Mouse (Mus musculus) kidney, postnatal 25 days (tissue): ENCODE measurements around the gene Rsrp1.

Experiments
- DNase-seq, 2 experiments: peaks; one replicate each; pipeline ENCODE4 v3.0.0; 2021; ENCODE audit warnings: mixed read lengths in 2 of 2

The Rsrp1 gene

DNA sequence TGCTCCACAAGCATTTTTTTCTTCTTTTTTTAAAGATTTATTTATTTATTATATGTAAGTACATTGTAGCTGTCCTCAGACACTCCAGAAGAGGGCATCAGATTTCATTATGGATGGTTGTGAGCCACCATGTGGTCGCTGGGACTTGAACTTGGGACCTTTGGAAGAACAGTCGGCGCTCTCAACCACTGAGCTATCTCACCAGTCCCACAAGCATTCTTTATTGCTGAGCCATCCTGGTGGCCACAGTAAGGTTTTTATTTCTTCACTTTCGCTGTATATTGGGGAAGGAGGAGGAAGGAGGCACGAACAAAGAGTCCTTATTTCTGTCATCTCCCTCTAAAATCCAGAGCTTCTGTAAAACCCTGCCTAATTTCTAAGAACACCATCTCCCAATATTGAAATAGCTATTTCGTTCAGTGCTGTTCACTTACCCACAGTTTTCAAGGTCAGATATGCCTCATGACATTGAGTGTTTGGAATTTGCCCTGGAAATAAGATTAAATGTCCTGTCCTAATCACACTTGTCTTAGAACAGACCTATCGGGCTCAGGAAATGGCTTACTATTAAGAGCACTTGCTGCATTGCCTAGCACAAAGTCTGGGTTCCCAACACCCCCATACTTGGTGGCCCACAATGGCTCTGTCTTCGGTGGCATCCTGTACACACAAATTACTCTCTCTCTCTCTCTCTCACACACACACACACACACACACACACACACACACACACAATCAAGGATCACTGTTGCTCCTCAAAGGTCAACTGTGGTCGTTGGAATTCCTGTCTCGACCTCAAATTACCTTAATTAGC, 1.1 kb upstream of the Rsrp1 start:
- DNase-seq: no peak

DNA sequence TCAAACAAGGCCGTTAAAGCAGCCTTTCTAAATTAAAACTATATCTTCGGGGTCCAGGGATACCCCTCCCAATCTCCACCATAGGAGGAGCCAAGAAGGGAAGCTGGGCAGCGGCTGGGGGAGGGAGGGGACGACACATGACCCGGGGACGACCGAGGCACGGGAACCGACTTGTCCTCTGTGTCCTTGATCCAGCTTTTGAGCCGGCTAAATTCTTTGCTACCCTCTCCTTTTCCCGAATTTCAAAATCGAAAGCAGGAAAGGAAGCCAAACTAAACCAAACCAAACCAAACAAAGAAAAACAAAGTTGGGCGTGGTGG, 507 bp upstream of the Rsrp1 start:
- peak; percentile 84 to 91 for DNase-seq

DNA sequence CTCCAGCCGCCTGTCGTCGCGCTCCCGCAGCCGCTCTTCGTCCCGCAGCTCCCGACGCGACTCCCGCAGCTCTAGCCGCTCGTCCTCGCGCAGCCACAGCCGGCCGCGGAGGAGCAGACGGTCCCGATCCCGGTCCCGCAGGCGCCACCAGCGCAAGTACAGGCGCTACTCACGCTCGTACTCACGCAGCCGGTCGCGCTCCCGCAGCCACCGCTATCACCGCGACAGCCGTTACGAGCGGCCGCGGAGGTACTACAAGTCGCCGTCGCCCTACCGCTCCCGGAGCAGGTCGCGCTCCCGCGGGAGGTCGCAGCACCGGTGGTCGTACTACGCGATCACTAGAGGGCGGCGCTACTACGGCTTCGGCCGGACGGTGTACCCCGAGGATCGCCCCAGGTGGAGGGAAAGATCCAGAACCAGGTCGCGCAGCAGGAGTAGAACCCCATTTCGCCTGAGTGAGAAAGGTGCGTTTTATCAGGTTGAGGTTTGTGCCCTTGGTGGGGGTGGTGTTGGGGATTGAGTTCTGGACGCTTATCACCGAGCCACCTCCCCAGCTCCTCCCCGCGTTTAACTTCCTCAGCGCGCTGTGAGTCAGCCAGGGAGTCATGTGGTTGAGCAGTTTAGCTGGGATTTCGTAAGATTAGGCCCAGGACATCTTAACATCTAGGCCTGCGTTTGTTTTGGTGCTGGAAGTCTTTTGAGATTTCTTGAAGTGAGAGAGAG, 788 bp downstream of the Rsrp1 start:
- DNase-seq: peak; percentile 60 to 82

DNA sequence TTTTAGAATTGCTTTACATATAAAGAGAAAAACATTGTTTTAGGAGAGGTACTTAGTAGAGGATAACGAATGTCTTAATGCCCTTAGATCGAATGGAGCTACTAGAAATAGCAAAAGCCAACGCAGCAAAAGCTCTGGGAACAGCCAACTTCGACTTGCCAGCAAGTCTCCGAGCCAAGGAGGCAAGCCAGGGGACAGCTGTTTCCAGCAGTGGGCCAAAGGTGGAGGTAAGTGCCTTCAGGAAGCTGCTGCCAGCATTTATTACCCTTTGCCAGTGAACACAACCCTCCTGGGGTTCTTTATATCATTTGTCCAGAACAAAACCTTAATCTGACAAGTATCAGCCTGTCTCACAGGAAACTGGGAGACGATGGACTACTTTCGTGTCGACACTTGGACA, 1.8 kb downstream of the Rsrp1 start:
- DNase-seq: peak; percentile 38 to 72

DNA sequence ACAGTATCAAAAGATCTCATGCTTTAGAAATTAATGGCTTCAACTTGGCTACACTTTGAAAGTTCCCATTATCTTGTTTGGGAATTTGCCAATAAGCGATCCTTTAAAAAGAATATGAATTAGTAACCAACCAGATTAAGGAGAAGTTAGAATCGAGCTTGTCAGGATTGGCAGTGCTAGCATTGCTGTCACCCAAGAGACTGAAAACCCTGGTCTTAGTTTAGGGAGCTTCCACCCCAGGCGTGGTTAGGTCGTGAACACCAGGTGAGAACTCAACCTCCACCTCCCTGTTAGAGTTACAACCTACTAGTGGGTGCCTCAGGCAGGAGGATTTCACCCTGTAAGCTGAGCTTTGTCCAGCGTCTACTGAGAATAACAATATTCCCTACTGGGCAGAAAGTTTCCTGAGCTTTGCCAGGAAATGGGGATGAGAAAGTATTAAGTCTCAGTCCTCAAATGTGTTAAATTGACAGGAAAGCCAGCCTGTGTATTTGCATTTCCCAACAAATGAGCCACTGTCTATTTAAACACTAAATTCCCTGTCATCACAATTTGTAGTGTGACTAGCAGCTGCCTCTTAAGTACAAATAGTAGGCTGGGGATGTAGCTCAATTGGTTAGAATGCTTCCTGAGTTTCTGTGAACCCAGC, 4.5 kb downstream of the Rsrp1 start:
- no peak for DNase-seq

DNA sequence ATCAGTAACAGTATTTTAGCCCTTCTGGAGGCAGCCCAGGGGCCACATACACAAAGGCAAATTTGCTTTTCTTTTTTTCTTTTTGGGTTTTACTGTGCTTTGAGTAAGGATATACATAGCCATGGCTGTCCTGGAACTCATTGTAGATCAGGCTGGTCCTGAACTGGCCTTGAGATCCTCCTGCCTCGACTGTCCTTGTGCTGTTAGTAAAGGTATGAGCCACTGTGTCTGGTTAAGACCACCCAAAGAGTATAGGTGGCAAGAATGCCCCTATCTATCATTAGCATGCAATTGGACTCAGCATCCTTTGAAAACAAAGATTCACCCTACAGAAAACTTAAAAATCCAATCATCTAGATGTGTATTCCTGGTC, 5.1 kb downstream of the Rsrp1 start:
- DNase-seq: no peak

DNA sequence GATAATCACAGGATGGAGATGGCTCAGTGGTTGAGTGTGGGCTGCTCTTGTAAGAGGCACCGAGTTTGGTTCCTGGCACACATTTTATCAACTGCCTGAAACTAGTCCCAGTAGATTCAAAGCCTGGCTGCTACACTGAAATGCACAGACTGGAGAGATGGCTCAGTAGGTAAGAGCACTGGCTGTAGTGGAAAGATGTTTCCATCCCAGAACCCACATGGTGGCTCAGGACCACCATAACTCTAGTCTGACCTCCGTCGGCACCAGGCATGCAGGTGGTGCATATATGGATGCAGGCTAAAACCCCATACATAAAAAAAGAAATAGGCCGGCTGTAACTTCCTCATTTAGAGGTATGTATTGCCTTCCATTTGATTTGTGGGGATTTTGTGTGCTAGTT, 6.1 kb downstream of the Rsrp1 start:
- no peak for DNase-seq

DNA sequence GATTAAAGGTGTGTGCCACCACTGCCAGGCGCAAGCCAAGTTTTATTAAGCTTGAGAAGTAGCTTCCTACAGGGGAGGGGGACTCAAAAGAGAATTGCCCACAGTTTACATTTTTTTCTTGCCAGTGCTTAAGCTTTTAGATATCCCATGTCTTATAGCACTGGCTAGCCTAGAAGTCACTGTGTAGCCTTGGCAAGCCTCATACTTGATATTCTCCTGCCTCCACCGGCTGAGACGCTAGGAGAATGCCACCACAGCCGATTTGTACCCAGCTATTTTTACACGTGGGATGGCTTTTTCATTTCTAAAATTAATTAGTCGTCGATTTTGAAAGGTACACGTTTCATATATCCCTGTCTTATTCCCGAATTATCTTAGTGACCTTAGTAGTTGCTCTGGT, 6.8 kb downstream of the Rsrp1 start:
- DNase-seq: peak in 1 of 2 experiments; percentile 40

DNA sequence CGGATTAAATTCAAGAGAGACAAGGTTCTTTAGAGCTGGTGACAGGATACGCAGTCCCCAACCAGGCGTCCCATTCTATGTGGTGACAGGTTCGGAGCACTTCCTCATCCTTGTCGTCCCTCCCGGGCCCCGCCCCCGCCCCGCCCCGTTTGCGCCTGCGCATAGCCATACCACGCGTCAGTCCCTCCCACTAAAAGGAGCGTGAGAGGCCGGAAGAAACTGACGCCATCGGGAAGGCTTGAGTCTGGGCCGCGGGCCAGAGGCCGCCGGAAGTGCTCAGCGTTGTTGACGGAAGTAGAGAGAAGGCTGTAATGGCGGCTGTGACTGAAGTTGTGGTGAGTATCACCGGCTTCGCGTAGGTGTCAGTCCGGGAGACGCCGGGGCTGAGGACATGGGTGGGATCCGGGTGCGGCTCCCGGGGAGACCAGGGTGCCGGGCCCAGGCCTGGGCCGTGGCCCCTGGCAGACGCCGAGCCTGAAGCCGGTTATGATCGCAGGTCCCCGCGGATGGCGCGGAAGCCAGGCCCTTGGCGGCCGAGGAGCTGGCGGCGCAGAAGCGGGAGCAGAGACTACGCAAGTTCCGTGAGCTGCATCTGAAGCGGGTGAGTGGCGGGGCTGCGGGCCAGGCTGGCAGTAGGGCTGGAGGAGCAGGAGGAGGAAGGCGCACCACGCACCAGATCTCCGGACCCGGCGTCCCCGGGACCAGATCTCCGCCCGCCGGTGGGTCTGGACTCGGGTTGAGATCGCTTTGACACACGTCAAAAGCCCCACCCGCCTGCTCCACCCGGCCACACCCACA, 7.5 kb downstream of the Rsrp1 start, which contains the start of gene Syf2:
Gene Syf2 (plus strand): TSS at position 215 of the 798 bp plus-strand sequence.
- DNase-seq: peak; percentile 97

DNA sequence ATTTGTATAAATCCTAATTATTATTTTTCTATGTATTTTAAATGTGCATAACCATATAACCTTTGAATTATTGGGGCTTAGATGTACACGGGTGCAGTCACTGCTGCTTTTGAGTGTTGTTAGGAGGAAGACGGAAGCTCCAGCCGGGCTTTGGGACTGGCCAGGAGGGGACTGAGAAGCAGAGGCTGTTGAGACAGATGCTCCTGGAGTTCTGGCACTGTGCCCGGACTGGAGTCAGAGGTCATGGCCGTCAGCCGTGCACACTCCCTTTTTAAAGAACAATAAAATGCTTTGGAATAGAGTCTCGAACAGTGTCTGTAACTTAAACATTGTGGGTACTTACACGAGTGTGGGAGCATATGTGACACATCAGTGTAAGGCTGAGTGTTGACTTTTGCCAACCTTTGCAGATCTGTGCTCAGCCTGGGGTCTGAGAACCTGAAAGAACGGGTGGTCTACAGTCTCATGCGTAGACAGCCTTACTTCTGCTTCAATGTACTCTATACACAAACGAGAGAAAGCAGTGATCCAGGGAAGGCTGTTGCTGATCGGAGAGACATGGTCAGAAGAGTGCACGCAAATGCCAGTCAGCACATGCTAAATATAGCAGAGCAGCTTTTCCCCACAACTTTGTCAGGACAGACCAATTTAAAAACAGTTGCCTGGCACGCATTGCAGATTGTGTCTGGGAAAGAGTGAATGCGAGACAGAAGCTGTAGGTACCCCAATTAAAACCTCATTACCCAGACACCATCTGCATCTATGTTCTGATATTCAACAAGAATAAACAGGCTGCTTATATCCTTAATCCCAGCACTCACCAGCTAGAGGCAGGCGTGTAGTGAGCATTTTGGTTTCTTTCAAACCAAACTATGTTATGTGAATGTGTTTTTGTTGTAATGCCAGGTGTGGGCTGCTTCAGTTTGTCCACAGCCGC, 14.1 kb downstream of the Rsrp1 start:
- DNase-seq: peak; percentile 64 to 79

DNA sequence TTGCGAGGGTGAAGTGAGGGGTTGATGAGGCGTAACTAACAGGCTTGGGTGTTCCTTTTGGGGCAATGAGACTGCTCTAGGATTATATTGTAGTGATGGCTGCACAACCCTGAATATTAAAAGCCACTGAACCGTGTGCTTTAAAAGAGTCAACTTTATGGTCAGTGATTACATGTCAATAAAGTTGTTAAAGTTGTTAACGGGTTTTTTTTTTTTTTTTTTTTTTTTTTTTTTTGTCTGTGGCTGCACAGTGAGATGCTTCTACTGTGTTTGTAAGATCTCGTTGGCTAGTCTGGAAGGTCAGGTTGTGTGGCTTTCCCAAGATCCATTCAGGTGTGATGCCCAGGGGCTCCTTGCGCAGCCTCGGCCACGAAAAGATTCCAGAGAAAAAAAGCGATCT, 16.5 kb downstream of the Rsrp1 start:
- DNase-seq: no peak

DNA sequence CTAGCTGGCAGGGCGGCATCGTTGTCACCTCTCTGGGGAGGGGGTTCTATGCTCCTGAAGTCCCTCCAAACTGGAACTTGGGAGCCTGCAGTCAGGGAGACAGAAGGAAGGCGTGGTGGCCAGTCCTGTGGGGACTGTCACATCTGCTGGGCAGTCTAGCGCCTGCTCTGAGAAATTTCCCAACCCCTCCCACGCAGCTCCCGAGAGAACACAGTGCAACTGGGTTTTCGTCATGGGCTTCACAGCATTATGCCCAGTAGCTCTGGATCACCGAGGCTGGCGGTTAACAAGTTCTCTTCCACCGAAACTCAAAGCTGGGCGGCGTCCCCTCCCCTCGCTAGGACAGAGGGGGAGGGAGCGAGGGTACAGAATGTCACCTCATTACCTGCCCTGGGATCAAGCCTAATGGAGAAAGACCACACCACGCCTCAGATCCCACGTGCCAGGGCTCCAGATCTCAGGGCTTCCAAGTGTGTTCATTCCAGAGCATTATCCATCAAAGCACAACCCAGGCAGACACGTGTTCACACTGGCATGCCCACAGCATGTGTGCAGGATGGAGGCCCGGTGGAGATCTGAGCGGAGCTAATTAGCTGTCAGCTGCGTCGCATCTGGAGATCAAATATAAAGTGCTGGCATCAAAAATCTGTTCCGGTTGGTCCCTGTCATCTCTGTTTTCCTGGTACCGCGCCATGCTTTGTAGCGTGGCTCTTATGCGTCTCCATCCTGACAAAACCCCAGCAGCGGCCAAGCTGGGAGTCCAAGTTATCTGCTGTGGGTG, 20.6 kb downstream of the Rsrp1 start:
- DNase-seq: no peak

DNA sequence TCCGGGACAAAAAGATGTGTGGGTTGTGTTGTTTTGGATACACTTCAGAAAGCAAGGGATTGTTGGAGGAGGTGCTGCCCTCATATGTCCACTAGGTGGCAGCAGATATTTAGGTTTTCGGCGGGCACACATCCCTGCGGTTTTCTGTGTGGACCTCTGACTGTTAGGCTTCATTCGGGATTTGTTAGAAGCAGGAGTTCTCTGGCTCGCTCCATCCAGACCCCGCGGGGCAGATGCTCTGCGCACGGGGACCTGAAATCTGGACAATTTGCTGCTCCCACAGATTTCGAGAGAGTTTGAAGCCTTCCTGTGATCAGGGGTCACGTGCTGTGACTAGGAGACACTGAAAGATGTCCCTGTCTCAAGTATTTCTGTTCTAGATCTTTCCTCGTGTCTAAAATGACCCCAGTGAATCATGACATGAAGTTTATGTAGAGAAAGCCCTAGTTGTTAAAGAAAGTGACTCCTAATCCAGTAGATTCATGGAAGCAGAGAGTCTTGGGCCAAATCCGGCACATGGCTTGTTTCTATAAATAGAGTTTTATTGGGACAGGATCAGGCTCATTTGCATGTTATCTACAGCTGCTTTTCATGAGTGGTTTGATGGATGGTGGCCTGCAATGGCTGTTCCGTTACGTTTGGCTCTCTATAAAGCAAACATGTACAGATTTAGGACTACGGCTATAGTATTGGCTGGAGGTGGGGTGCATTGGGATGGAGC, 22.8 kb downstream of the Rsrp1 start:
- DNase-seq: peak; percentile 66 to 77

DNA sequence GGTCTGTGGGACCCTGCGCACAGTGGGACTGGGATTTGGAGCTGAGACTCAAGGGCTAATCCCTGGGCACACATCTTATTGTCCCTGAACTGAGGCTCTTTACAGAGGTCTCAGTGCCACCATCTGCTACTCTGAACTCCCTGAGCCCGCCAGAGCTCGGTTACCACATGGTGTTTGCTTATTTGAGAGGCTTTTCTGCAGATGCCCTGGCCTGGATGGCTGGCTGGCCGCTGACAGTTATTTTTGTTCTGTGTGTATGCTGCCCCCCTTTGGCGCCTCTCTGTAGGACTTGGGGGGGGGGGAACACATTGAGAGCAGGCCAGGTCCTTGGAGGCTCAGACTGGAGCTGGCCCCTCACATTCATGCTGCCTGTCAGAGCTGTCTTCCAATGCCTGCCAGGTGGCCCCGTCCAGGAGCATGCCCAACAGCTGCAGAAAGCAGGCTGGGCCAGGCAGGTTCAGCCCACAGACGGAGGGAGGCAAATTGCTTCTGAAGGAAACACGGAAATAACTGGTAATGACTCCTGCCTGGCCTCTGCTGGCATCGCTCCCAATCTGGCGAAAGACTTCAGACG, 27.2 kb downstream of the Rsrp1 start:
- DNase-seq: peak; percentile 65 to 72

DNA sequence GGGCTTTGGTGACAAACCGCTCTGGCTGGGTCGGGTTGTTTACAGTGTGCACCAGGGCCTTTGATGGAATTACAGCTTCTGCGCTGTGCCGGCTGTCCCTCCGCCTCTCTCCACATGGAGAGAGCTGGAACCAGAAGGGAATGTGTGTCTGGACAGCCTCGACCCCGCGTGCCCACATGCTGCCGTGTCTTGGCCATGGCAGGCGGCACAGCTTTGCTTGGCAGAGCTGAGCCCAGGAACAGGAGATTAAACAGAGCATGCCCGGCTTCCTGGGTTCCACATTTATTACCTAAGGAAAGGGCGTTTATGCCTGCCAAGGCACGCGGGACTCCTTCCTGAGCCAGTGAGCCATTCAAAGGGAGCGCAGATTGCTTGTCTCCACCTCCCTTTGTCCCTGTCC, 31.1 kb downstream of the Rsrp1 start:
- DNase-seq: peak in 1 of 2 experiments; percentile 47

DNA sequence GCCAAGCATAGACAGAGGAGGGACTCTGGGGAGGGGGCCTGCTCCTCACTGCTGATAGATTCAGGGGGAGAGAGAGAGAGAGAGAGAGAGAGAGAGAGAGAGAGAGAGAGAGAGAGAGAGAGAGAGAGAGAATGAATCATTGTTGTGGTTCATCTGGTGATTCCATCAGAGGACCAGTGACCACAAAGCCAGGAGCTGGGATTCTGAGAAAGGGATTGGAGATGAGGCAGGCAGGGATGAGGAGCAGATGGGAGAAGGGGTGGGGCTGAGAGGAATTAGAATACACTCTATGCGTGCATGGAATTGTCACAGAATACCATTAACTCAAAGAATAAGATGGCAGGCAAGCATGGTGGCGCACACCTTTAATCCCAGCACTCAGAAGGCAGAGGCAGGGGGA, 31.8 kb downstream of the Rsrp1 start:
- DNase-seq: no peak

DNA sequence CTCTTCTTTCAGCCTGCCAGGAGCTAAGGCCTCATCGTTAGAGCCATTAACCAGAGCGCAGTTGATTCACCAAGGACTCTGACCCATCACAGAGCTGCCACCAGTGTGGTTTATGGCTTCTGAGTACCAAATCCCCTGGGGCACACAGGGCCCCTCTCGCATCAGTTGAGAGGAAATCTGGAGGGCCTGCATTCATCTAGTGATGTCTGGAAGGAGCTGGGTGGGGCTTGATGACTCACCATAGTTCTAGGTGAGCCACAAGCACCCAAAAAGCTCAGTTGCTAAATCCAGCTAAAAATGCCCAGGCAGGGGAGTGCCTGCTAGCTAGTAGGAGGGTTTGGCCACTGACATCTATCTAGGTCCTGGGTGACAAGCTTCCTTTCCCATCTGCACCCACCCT, 32.5 kb downstream of the Rsrp1 start:
- no peak for DNase-seq

DNA sequence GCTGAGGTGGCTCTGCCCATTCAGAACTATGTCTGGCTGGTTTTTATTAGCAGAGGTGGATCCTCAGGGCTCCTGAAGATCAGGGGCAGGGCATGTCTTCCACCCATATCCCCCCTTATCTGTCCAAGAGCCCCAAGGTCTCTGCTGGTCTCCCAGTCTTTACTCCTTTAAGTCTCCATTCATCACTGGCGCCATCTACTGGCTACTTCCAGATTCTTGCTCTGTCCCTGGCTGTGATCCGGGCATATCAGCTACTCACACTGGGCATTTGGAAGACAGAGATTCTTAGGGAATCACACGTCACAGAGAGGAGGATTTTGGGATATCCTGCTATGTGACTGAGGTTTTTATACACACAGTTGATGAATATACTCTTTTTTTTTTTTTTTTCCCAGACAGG, 32.9 kb downstream of the Rsrp1 start:
- DNase-seq: peak; percentile 65 to 90

DNA sequence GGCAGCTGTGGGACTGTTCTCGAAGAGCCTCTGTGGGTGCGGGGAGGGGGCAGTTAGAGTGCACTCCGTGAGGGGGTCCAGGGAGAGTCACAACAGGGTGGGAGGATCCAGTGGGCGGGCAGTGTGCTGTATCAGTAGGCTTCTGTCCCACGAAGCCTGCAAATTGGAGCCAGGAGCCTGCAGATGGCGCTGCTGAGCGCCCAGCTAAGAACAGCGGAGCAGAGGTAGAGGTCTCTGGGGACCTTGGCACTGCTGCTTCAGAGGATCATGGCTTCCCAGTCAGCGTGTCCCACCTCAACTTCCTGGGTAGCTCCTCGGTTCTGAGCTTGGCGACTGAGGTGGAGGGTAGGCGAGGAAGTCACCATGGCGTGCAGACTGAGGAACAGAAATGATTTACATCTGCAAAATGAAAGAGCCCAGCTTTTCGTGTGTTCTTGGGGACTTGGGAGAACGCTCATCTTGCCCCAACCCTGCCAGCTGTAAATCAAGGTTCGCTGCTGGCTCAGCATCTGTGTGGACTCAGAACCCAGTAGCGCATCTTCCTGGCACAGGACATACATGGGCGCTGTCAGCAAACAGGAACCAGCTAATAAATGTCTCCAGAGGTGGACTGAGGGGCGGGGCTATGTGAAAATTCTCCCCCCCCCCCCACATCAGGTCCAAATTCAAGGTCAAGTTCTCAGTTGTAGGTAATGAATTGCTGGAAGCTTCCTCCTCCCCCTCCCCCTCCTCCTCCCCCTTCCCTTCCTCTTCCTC, 39.8 kb downstream of the Rsrp1 start:
- DNase-seq: peak; percentile 31 to 49
